Mouse (Mus musculus): ENCODE data around the gene Gpr146.

Gene Gpr146

GRCm38 (mm10) chr5:139359244-139359643 is 18.3 kb upstream of the Gpr146 start:
- no peak for DNase-seq

- no peak for DNase-seq
Measured at GRCm38 (mm10) chr5:139363858-139364257, 13.6 kb upstream of the Gpr146 start.

- peak; percentile 94 for DNase-seq
Measured at GRCm38 (mm10) chr5:139364260-139364910, 13.1 kb upstream of the Gpr146 start.

- no peak for DNase-seq
Measured at GRCm38 (mm10) chr5:139364911-139365571, 12.5 kb upstream of the Gpr146 start.

- no peak for DNase-seq
Measured at GRCm38 (mm10) chr5:139365827-139366226, 11.7 kb upstream of the Gpr146 start.

GRCm38 (mm10) chr5:139366484-139366883 is 11.0 kb upstream of the Gpr146 start:
- no peak for DNase-seq

GRCm38 (mm10) chr5:139367884-139368458 is 9.5 kb upstream of the Gpr146 start:
- DNase-seq, result no peak

- DNase-seq, result no peak
Measured at GRCm38 (mm10) chr5:139368638-139369320, 8.7 kb upstream of the Gpr146 start.

GRCm38 (mm10) chr5:139370336-139370735 is 7.2 kb upstream of the Gpr146 start:
- no peak for DNase-seq

- no peak for DNase-seq
Measured at GRCm38 (mm10) chr5:139371118-139371517, 6.4 kb upstream of the Gpr146 start.

GRCm38 (mm10) chr5:139371631-139372401 is 5.7 kb upstream of the Gpr146 start:
- peak; percentile 90 for DNase-seq

GRCm38 (mm10) chr5:139373126-139373525 is 4.4 kb upstream of the Gpr146 start:
- DNase-seq, result no peak

- no peak for DNase-seq
Measured at GRCm38 (mm10) chr5:139373889-139374444, 3.5 kb upstream of the Gpr146 start.

- no peak for DNase-seq
Measured at GRCm38 (mm10) chr5:139374841-139375240, 2.7 kb upstream of the Gpr146 start.

GRCm38 (mm10) chr5:139378271-139378556 is 717 bp downstream of the Gpr146 start:
- DNase-seq, result no peak

GRCm38 (mm10) chr5:139378986-139379629 is 1.6 kb downstream of the Gpr146 start:
- no peak for DNase-seq

- no peak for DNase-seq
Measured at GRCm38 (mm10) chr5:139379771-139380384, 2.4 kb downstream of the Gpr146 start.

GRCm38 (mm10) chr5:139380385-139381248 is 3.1 kb downstream of the Gpr146 start:
- DNase-seq, result peak; percentile 86

- DNase-seq, result no peak
Measured at GRCm38 (mm10) chr5:139381586-139382513, 4.4 kb downstream of the Gpr146 start.

- DNase-seq, result peak; percentile 38
Measured at GRCm38 (mm10) chr5:139382760-139383159, 5.3 kb downstream of the Gpr146 start.
